Mouse (Mus musculus) heart, adult 2 months (tissue): ENCODE results near the gene Vmn1r1. TPM values are rescaled to one million over a fixed set of nuclear protein-coding genes. Genes with fewer than 3 reads are reported as not detected.

ENCODE experiments used
- DNase-seq, 2 experiments: peaks; one replicate each; pipeline ENCODE4 v3.0.0; 2021
- H3K27ac ChIP-seq: fragments of 200-600 bp; 2 replicates; pipeline ENCODE4 v1.8.1; 2022
- H3K27me3 ChIP-seq: fragments of 200-500 bp; 2 replicates; pipeline ENCODE4 v1.6.1; 2012; ENCODE audit warnings: mild to moderate bottlenecking, low read length, inconsistent platforms, mixed read lengths; ENCODE audit not compliant: control insufficient read depth, insufficient read depth
- H3K36me3 ChIP-seq: fragments of 200-500 bp; 2 replicates; pipeline ENCODE4 v1.6.1; 2012; ENCODE audit warnings: low read length, inconsistent platforms; ENCODE audit not compliant: control insufficient read depth, insufficient read depth
- H3K4me1 ChIP-seq: fragments of 200-500 bp; 2 replicates; pipeline ENCODE4 v1.6.1; 2011; ENCODE audit warnings: low read length; ENCODE audit not compliant: control insufficient read depth, insufficient read depth
- H3K4me3 ChIP-seq: fragments of 200-600 bp; 2 replicates; pipeline ENCODE4 v1.8.1; 2022
- H3K79me2 ChIP-seq: fragments of 200-500 bp; replicated peaks from 2 replicates; pipeline ENCODE4 v1.6.1; 2012; ENCODE audit warnings: mild to moderate bottlenecking, inconsistent platforms, low read length, moderate library complexity, mixed read lengths; ENCODE audit not compliant: control insufficient read depth, insufficient read depth
- H3K9ac ChIP-seq: fragments of 200-500 bp; 2 replicates; pipeline ENCODE4 v1.6.1; 2012; ENCODE audit warnings: low read depth, mild to moderate bottlenecking, control low read depth, inconsistent platforms, low read length, mixed read lengths
- CTCF ChIP-seq: fragments of 200-600 bp; IDR thresholded peaks from 2 replicates; pipeline ENCODE4 v1.8.1; 2022; ENCODE audit warnings: antibody characterized with exemption, mild to moderate bottlenecking, moderate library complexity
- EP300 ChIP-seq: fragments of 200-500 bp; IDR thresholded peaks from 2 replicates; pipeline ENCODE4 v1.6.1; 2011; ENCODE audit warnings: low read depth, low read length, control low read depth; ENCODE audit not compliant: insufficient read depth
- POLR2A ChIP-seq: fragments of 200-500 bp; IDR thresholded peaks from 2 replicates; pipeline ENCODE4 v1.6.1; 2011; ENCODE audit warnings: mild to moderate bottlenecking, low read depth, low read length, control low read depth; ENCODE audit not compliant: insufficient read depth
- WGBS: fragments of 180-500 bp; shearing (Covaris S2); methylation state at CpG from one replicate; pipeline ENCODE4 v1.1.7; 2018; 5-methylcytosine and 5-hydroxymethylcytosine counted together
- intact Hi-C: fragments of 180-260 bp; cut with DNase I; formaldehyde crosslinking; loops from one replicate; pipeline ENCODE4 v1.15.1; 2025
- polyA plus RNA-seq: library from polyadenylated mRNA; depleted of rRNA; stranded (reverse); fragments of >200 nt; gene quantifications from 2 replicates; pipeline ENCODE4 v1.2.3, GENCODE M21; 2012
- total RNA-seq, 2 experiments: library from RNA; stranded (reverse); gene quantifications; 2 replicates each; pipeline ENCODE4 v1.2.3; 2021

Gene Vmn1r1
- total and polyA plus RNA-seq, 3 experiments, result not detected

DNA sequence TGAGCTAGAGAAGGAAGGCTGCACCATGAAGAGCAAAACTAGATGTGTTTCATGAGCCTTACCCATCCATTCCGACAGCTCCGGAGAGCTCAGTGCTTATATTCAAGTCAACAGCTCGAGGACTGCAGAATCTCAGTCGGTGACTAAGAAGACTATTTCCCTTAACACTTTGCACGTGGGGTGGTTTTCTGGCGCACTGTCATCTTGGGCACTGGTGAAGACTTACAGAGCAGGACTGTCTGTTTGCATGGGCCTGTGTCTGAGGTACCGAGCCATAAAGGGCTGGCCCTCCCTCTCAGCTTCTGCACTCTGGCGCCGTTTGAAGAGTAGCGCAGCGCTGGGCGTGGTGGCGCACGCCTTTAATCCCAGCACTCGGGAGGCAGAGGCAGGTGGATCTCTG is 51.9 kb downstream of the Vmn1r1 start:
- Histone ChIP-seq H3K79me2 (no peaks in the 10 kb centered on the region), H3K4me1 (peaks cover 7% of the 10 kb centered on the region), H3K9ac (no peak overlapping the region), H3K27me3 (no peaks in the 10 kb centered on the region), H3K27ac (no peak overlapping the region), H3K36me3 (no peaks in the 10 kb centered on the region), H3K4me3 (no peak overlapping the region)
- no peak for TF ChIP-seq CTCF
- 86% methylated on average over 15 of the region's 15 CpGs for WGBS
- DNase-seq, result no peak
- intact Hi-C loops, result loop anchor here (2.0 kb wide), 1 partner anchor 146 kb away; no protein-coding TSS in a partner anchor

DNA sequence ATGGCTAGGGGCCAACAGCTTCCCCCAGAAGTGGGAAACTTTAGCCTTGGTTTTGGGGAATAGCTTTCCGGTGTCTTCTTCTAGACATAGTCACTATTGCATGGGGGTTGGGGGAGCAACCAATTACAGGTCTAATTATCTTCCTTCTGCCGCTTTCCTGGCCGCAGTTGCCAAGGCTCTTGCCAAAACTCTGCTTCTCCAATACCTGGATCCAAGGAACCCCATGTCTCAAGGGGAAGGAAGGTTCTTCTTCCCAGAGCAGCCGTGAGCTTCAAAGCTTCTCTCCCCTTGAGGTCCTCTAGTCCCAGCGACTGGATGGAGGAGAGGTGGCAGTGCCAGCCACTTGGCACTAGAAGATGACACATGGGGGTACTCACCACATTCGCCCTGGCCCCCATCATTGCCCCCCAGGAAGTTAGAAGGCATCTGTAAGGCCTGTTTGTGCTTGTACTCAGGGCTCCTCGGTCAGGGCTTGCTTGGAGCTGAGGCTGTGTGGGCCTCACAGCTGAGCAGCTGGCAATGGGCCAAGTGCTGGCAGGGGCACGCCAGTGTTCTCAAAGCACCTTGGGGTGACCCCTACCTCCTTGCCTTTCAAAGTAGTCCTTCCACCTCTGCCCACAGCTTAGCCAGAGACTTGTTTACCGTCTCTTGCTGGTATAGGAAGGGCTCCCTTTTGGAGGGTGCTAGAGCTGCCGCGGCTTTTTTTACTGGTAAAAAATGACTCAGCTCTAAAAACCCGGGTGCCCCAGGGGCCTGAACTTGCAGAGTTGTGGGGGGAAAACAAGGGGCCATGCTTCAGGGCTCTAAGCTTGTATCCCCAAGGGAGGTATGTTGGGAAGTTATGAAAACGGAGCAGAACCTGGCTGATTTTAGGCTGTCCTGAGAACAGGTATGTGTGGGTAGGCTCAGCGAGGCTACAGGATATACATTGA is 52.6 kb downstream of the Vmn1r1 start:
- Histone ChIP-seq H3K27me3 (no peaks in the 10 kb centered on the region), H3K4me1 (peaks cover 7% of the 10 kb centered on the region), H3K9ac (no peak overlapping the region), H3K4me3 (no peak overlapping the region), H3K27ac (peak overlapping the region; percentile 6; the same call in 1 of the 2 replicates), H3K36me3 (no peaks in the 10 kb centered on the region), H3K79me2 (no peaks in the 10 kb centered on the region)
- TF ChIP-seq EP300 (no peak), CTCF (no peak), POLR2A (no peak)
- peak; percentile 43 to 61 for DNase-seq
- 56% methylated on average over 14 of the region's 14 CpGs for WGBS
- intact Hi-C loops, result loop anchor here (2.0 kb wide), 1 partner anchor 145 kb away; no protein-coding TSS in a partner anchor

DNA sequence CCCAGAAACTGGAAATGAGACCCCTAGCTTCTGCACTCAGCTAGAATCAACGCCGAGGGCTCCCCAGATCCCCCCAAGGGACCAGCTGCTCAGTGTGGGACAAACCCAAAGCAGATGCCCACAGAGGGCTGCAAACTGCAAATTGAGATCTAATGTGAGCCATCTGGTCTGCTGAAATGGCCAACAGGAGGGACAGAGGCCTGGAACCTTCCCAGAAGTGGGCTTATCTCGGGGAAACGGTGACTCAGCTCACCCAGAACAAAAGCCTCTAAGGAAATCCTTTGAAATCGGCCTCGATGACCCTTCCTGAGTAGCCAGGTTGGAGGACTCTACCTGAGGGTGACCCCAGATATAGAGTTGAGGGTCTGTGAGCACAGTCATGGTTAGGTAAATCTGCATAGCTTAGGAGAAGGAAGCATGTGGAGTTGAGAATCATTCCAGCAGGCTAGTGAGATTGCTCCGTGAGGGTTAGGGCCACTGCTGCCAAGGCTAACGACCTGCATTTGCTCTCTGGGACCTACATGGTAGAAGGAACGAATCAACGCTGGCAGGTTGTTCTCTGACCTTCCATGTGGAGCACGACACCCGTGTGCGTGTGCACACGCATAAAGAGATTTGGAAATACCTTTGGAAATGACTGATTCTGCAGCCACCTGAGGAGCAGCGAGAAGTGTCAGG is 53.4 kb downstream of the Vmn1r1 start:
- no peaks in the 10 kb centered on the region for H3K27me3 ChIP-seq
- H3K79me2 ChIP-seq, result no peaks in the 10 kb centered on the region
- 45% methylated on average over 15 of the region's 15 CpGs for WGBS
- TF ChIP-seq EP300 (0 out of 2 replicates have a peak, but pooled peaks have one; percentile 34), POLR2A (no peak)
- no peak overlapping the region for H3K4me3 ChIP-seq
- peak; percentile 50 to 64 for DNase-seq
- H3K27ac ChIP-seq, result peak overlapping the region; percentile 6
- intact Hi-C loops, result no loop called here
- H3K9ac ChIP-seq, result no peak overlapping the region
- H3K36me3 ChIP-seq, result no peaks in the 10 kb centered on the region
- H3K4me1 ChIP-seq, result peaks cover 7% of the 10 kb centered on the region

DNA sequence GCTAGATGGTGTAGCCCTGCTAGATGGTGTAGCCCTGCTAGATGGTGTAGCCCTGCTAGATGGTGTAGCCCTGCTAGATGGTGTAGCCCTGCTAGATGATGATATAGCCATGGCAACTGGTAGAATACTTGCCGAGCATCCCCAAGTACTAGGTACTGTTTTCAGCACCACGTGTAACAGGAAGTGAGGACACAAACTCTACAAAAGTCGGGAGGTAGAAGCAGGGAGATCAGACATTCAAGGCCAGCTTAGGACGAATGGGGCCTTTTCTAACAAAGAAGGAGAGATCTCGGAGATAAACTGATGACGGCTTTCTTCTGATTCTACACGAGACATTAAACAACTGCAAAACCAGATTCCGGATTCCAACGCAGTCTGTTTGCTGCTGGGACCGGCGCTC is 54.1 kb downstream of the Vmn1r1 start:
- no peak for DNase-seq
- intact Hi-C loops, result no loop called here
- peak overlapping the region; percentile 6 for H3K27ac ChIP-seq

DNA sequence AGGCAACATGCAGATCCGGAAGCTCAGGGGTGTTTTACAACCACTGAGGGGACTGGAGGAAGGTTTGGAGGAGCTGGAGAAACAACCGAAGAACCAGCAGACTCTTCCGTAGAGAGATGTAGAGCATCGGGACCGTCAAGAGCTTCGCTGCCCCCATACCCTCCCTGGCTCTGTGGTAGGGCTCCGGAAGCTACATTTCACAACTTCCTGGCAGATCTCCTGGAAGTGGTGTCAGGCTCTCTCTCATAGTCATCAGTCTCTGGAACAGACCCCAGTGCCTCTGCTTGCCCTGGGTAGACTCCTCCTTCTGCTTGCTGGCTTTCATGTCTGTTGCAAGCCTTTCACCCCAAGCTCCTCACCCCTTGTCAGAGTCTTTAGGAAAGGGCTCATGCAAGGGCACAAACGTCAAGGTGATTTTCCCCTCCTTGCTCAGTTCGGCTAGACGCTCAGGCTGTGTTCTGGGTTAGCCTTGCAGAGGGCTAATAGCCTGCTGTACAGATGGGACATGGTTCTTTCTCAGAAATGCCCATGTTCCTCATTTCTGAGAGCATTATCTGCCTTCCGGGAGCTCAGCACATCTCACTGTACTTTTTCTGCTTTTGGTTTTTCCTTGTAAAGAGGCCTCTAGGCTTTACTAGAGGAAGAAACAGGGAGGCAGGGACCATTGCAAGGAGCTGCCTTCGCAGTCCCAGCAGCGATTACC is 55.7 kb downstream of the Vmn1r1 start:
- H3K79me2 ChIP-seq, result no peaks in the 10 kb centered on the region
- H3K4me3 ChIP-seq, result no peak overlapping the region
- peak overlapping the region; percentile 17; the same call in 1 of the 2 replicates for H3K27ac ChIP-seq
- peaks cover 9% of the 10 kb centered on the region for H3K4me1 ChIP-seq
- peak; percentile 54 to 75 for DNase-seq
- TF ChIP-seq POLR2A, result no peak
- intact Hi-C loops, result no loop called here
- no peak overlapping the region for H3K9ac ChIP-seq
- no peaks in the 10 kb centered on the region for H3K27me3 ChIP-seq
- WGBS, result 55% methylated on average over 13 of the region's 13 CpGs
- no peaks in the 10 kb centered on the region for H3K36me3 ChIP-seq

More for the DNA sequence above, 54.1 kb downstream of the Vmn1r1 start:
- Histone ChIP-seq H3K27me3 (no peaks in the 10 kb centered on the region), H3K4me1 (peaks cover 7% of the 10 kb centered on the region), H3K36me3 (no peaks in the 10 kb centered on the region), H3K79me2 (no peaks in the 10 kb centered on the region), H3K9ac (no peak overlapping the region), H3K4me3 (no peak overlapping the region)
- WGBS, result 83% methylated on average over 11 of the region's 11 CpGs
- no peak for TF ChIP-seq EP300
- no peak for TF ChIP-seq CTCF

GRCm38 (mm10) chr1:182107251-182107650 is 57.0 kb downstream of the Vmn1r1 start:
- intact Hi-C loops, result no loop called here
- no peak overlapping the region for H3K9ac ChIP-seq
- 55% methylated on average over 9 of the region's 9 CpGs for WGBS
- TF ChIP-seq EP300 (0 out of 2 replicates have a peak, but pooled peaks have one; percentile 28), POLR2A (no peak)
- DNase-seq, result peak in 1 of 2 experiments; percentile 42
- no peaks in the 10 kb centered on the region for H3K36me3 ChIP-seq
- no peaks in the 10 kb centered on the region for H3K79me2 ChIP-seq
- no peaks in the 10 kb centered on the region for H3K27me3 ChIP-seq
- H3K27ac ChIP-seq, result no peak overlapping the region
- no peak overlapping the region for H3K4me3 ChIP-seq
- peaks cover 9% of the 10 kb centered on the region for H3K4me1 ChIP-seq
